Mouse (Mus musculus) thymus, postnatal 4 days (tissue): Measurements from ENCODE around the gene Dlg5.

Experiments
- DNase-seq: peaks from one replicate; pipeline ENCODE4 v3.0.0; 2021

The Dlg5 gene

GRCm38 (mm10) chr14:24185514-24185913, 60.2 kb downstream of the Dlg5 start:
- peak; percentile 24 for DNase-seq

- no peak for DNase-seq
These were observed 62.8 kb downstream of the Dlg5 start for GRCm38 (mm10) chr14:24182955-24183354.

GRCm38 (mm10) chr14:24181811-24182506, 63.8 kb downstream of the Dlg5 start:
- peak; percentile 65 for DNase-seq

GRCm38 (mm10) chr14:24179466-24179991, 66.2 kb downstream of the Dlg5 start:
- DNase-seq, result no peak

GRCm38 (mm10) chr14:24176609-24177008, 69.1 kb downstream of the Dlg5 start:
- DNase-seq, result no peak

GRCm38 (mm10) chr14:24173326-24173725, 72.4 kb downstream of the Dlg5 start:
- DNase-seq, result no peak

- DNase-seq, result no peak
These were observed 73.9 kb downstream of the Dlg5 start for GRCm38 (mm10) chr14:24171639-24172311.

- no peak for DNase-seq
These were observed 79.7 kb downstream of the Dlg5 start for GRCm38 (mm10) chr14:24166046-24166445.

GRCm38 (mm10) chr14:24164721-24165367, 80.9 kb downstream of the Dlg5 start:
- DNase-seq, result no peak

GRCm38 (mm10) chr14:24162856-24163255, 82.9 kb downstream of the Dlg5 start:
- DNase-seq, result no peak

- no peak for DNase-seq
These were observed 96.8 kb downstream of the Dlg5 start for GRCm38 (mm10) chr14:24148892-24149291.

- no peak for DNase-seq
These were observed 100.9 kb downstream of the Dlg5 start for GRCm38 (mm10) chr14:24144821-24145220.

- DNase-seq, result no peak
These were observed 101.3 kb downstream of the Dlg5 start for GRCm38 (mm10) chr14:24144421-24144820.

- no peak for DNase-seq
These were observed 102.7 kb downstream of the Dlg5 start for GRCm38 (mm10) chr14:24142926-24143430.

- no peak for DNase-seq
These were observed 104.0 kb downstream of the Dlg5 start for GRCm38 (mm10) chr14:24141727-24142126.

- no peak for DNase-seq
These were observed 105.4 kb downstream of the Dlg5 start for GRCm38 (mm10) chr14:24140297-24140812.

- DNase-seq, result no peak
These were observed 108.8 kb downstream of the Dlg5 start for GRCm38 (mm10) chr14:24136908-24137307.

GRCm38 (mm10) chr14:24134623-24135290, 111.0 kb downstream of the Dlg5 start:
- DNase-seq, result no peak

GRCm38 (mm10) chr14:24133801-24134200, 111.9 kb downstream of the Dlg5 start:
- DNase-seq, result no peak

- DNase-seq, result peak; percentile 32
These were observed 113.6 kb downstream of the Dlg5 start for GRCm38 (mm10) chr14:24132092-24132491.

GRCm38 (mm10) chr14:24125069-24125468, 120.7 kb downstream of the Dlg5 start:
- DNase-seq, result peak; percentile 29

- DNase-seq, result no peak
These were observed 121.5 kb downstream of the Dlg5 start for GRCm38 (mm10) chr14:24124171-24124570.

- DNase-seq, result no peak
These were observed 139.0 kb downstream of the Dlg5 start for GRCm38 (mm10) chr14:24106734-24107133.
